Mouse (Mus musculus): Measurements from ENCODE around the gene U2af1l4. TPM values are rescaled to one million over a fixed set of nuclear protein-coding genes. Genes with fewer than 3 reads are reported as not detected.

Gene U2af1l4
- polyA plus RNA-seq, 1 experiment = 63.6 TPM

- Histone ChIP-seq H3K4me3 (ENCODE audit: insufficient read depth, poor library complexity, severe bottlenecking) (no peak overlapping the region), H3K27me3 (ENCODE audit: control insufficient read depth, insufficient read depth, insufficient read length) (peaks cover 11% of the 10 kb centered on the region), H3K79me3 (ENCODE audit: low read depth) (peaks cover 19% of the 10 kb centered on the region), H3ac (ENCODE audit: control insufficient read depth, insufficient read length, low read depth) (no peak overlapping the region), H3K36me3 (ENCODE audit: control insufficient read depth, insufficient read depth) (peaks cover 3% of the 10 kb centered on the region), H3K79me2 (ENCODE audit: control insufficient read depth, insufficient read depth) (peaks cover 24% of the 10 kb centered on the region)
- TF ChIP-seq CEBPB (IDR thresholded peaks at IDR 0.05; ENCODE audit: low read depth) (no peak), USF1 (IDR thresholded peaks at IDR 0.05; ENCODE audit: low read depth) (no peak), CTCF (IDR thresholded peaks at IDR 0.05; ENCODE audit: control insufficient read depth, insufficient read depth, insufficient read length) (no peak), MYOD1 (IDR thresholded peaks at IDR 0.05; ENCODE audit: control insufficient read depth, insufficient read length, low read depth) (no peak), MYOG (IDR thresholded peaks at IDR 0.05; ENCODE audit: control insufficient read depth, extremely low read depth, insufficient read length) (no peak), MAX (IDR thresholded peaks at IDR 0.05) (no peak), FOSL1 (IDR thresholded peaks at IDR 0.05; ENCODE audit: insufficient read depth, low read length, poor library complexity, severe bottlenecking) (no peak)
Observed at GRCm38 (mm10) chr7:30590927-30591604, 28.0 kb downstream of the U2af1l4 start.

- TF ChIP-seq MYOG (IDR thresholded peaks at IDR 0.05; ENCODE audit: control insufficient read depth, extremely low read depth, insufficient read length) (no peak), CTCF (IDR thresholded peaks at IDR 0.05; ENCODE audit: control insufficient read depth, insufficient read depth, insufficient read length) (no peak), MAX (IDR thresholded peaks at IDR 0.05) (no peak), USF1 (IDR thresholded peaks at IDR 0.05; ENCODE audit: low read depth) (no peak), FOSL1 (IDR thresholded peaks at IDR 0.05; ENCODE audit: insufficient read depth, low read length, poor library complexity, severe bottlenecking) (no peak), CEBPB (IDR thresholded peaks at IDR 0.05; ENCODE audit: low read depth) (no peak), MYOD1 (IDR thresholded peaks at IDR 0.05; ENCODE audit: control insufficient read depth, insufficient read length, low read depth) (no peak)
- Histone ChIP-seq H3K36me3 (ENCODE audit: control insufficient read depth, insufficient read depth) (no peaks in the 10 kb centered on the region), H3K27me3 (ENCODE audit: control insufficient read depth, insufficient read depth, insufficient read length) (peaks cover 11% of the 10 kb centered on the region), H3K4me3 (ENCODE audit: insufficient read depth, poor library complexity, severe bottlenecking) (no peak overlapping the region), H3ac (ENCODE audit: control insufficient read depth, insufficient read length, low read depth) (no peak overlapping the region), H3K79me3 (ENCODE audit: low read depth) (peaks cover 16% of the 10 kb centered on the region), H3K79me2 (ENCODE audit: control insufficient read depth, insufficient read depth) (peaks cover 19% of the 10 kb centered on the region)
Observed at GRCm38 (mm10) chr7:30591605-30591951, 28.5 kb downstream of the U2af1l4 start.

GRCm38 (mm10) chr7:30592772-30593423 is 29.8 kb downstream of the U2af1l4 start:
- no peaks in the 10 kb centered on the region for H3K36me3 ChIP-seq (ENCODE audit: control insufficient read depth, insufficient read depth)
- peaks cover 6% of the 10 kb centered on the region for H3K79me2 ChIP-seq (ENCODE audit: control insufficient read depth, insufficient read depth)
- peaks cover 3% of the 10 kb centered on the region for H3K79me3 ChIP-seq (ENCODE audit: low read depth)
- peaks cover 24% of the 10 kb centered on the region for H3K27me3 ChIP-seq (ENCODE audit: control insufficient read depth, insufficient read depth, insufficient read length)
- no peak overlapping the region for H3K4me3 ChIP-seq (ENCODE audit: insufficient read depth, poor library complexity, severe bottlenecking)
- H3ac ChIP-seq (ENCODE audit: control insufficient read depth, insufficient read length, low read depth) = no peak overlapping the region
- no peak for TF ChIP-seq MYOD1 (IDR thresholded peaks at IDR 0.05; ENCODE audit: control insufficient read depth, insufficient read length, low read depth)
- TF ChIP-seq FOSL1 (IDR thresholded peaks at IDR 0.05; ENCODE audit: insufficient read depth, low read length, poor library complexity, severe bottlenecking) = no peak
- no peak for TF ChIP-seq CTCF (IDR thresholded peaks at IDR 0.05; ENCODE audit: control insufficient read depth, insufficient read depth, insufficient read length)
- no peak for TF ChIP-seq USF1 (IDR thresholded peaks at IDR 0.05; ENCODE audit: low read depth)
- TF ChIP-seq CEBPB (IDR thresholded peaks at IDR 0.05; ENCODE audit: low read depth) = no peak
- TF ChIP-seq MYOG (IDR thresholded peaks at IDR 0.05; ENCODE audit: control insufficient read depth, extremely low read depth, insufficient read length) = no peak
- no peak for TF ChIP-seq MAX (IDR thresholded peaks at IDR 0.05)

- H3K36me3 ChIP-seq (ENCODE audit: control insufficient read depth, insufficient read depth) = no peaks in the 10 kb centered on the region
Observed at GRCm38 (mm10) chr7:30593579-30594509, 30.7 kb downstream of the U2af1l4 start.

GRCm38 (mm10) chr7:30594510-30595024 is 31.5 kb downstream of the U2af1l4 start:
- no peaks in the 10 kb centered on the region for H3K79me3 ChIP-seq (ENCODE audit: low read depth)
- H3K79me2 ChIP-seq (ENCODE audit: control insufficient read depth, insufficient read depth) = no peaks in the 10 kb centered on the region
- peaks cover 37% of the 10 kb centered on the region for H3K27me3 ChIP-seq (ENCODE audit: control insufficient read depth, insufficient read depth, insufficient read length)
- no peaks in the 10 kb centered on the region for H3K36me3 ChIP-seq (ENCODE audit: control insufficient read depth, insufficient read depth)
- no peak overlapping the region for H3ac ChIP-seq (ENCODE audit: control insufficient read depth, insufficient read length, low read depth)
- no peak overlapping the region for H3K4me3 ChIP-seq (ENCODE audit: insufficient read depth, poor library complexity, severe bottlenecking)
- TF ChIP-seq USF1 (IDR thresholded peaks at IDR 0.05; ENCODE audit: low read depth) (no peak), CTCF (IDR thresholded peaks at IDR 0.05; ENCODE audit: control insufficient read depth, insufficient read depth, insufficient read length) (no peak), MYOG (IDR thresholded peaks at IDR 0.05; ENCODE audit: control insufficient read depth, extremely low read depth, insufficient read length) (no peak), MYOD1 (IDR thresholded peaks at IDR 0.05; ENCODE audit: control insufficient read depth, insufficient read length, low read depth) (no peak), CEBPB (IDR thresholded peaks at IDR 0.05; ENCODE audit: low read depth) (no peak), MAX (IDR thresholded peaks at IDR 0.05) (no peak), FOSL1 (IDR thresholded peaks at IDR 0.05; ENCODE audit: insufficient read depth, low read length, poor library complexity, severe bottlenecking) (no peak)

More at GRCm38 (mm10) chr7:30593579-30594509, 30.7 kb downstream of the U2af1l4 start:
- Histone ChIP-seq H3K79me3 (ENCODE audit: low read depth) (no peaks in the 10 kb centered on the region), H3K27me3 (ENCODE audit: control insufficient read depth, insufficient read depth, insufficient read length) (peaks cover 33% of the 10 kb centered on the region), H3ac (ENCODE audit: control insufficient read depth, insufficient read length, low read depth) (no peak overlapping the region), H3K79me2 (ENCODE audit: control insufficient read depth, insufficient read depth) (no peaks in the 10 kb centered on the region), H3K4me3 (ENCODE audit: insufficient read depth, poor library complexity, severe bottlenecking) (no peak overlapping the region)
- no peak for TF ChIP-seq MAX (IDR thresholded peaks at IDR 0.05)
- TF ChIP-seq FOSL1 (IDR thresholded peaks at IDR 0.05; ENCODE audit: insufficient read depth, low read length, poor library complexity, severe bottlenecking) = no peak

All from C2C12 (cell line).